Mouse (Mus musculus): ENCODE data around the gene Spatc1l.

- TF ChIP-seq CTCF (IDR thresholded peaks at IDR 0.05; ENCODE audit: control insufficient read depth, insufficient read depth, insufficient read length) (no peak), MAX (IDR thresholded peaks at IDR 0.05) (no peak), MYOD1 (IDR thresholded peaks at IDR 0.05; ENCODE audit: control insufficient read depth, insufficient read length, low read depth) (no peak), CEBPB (IDR thresholded peaks at IDR 0.05; ENCODE audit: low read depth) (no peak)
These were observed 14.8 kb downstream of the Spatc1l start for GRCm38 (mm10) chr10:76576920-76577319.

Data from C2C12 (cell line).